Mouse (Mus musculus): ENCODE measurements around the gene Gpatch4. TPM values are rescaled to one million over a fixed set of nuclear protein-coding genes. Genes with fewer than 3 reads are reported as not detected.

The Gpatch4 gene
- total and polyA plus RNA-seq, 3 experiments, result 21.6 to 128 (median 49.1) TPM

- Histone ChIP-seq H3K27ac (ENCODE audit: insufficient read depth, low read depth) (no peak overlapping the region), H3K4me2 (ENCODE audit: insufficient read depth, low read depth, poor library complexity, severe bottlenecking) (no peak overlapping the region), H3K27me3 (replicated peaks) (no peaks in the 10 kb centered on the region), H3K36me3 (replicated peaks in 1 of 2; ENCODE audit: control insufficient read depth in 1 of 2, insufficient read depth in 1 of 2, low read length in 1 of 2) (peaks cover 32 to 70% of the 10 kb centered on the region in 2 experiments), H3K79me2 (replicated peaks; ENCODE audit: control insufficient read depth, extremely low read depth, insufficient read depth, poor library complexity, severe bottlenecking) (no peaks in the 10 kb centered on the region), H3K4me3 (replicated peaks in 1 of 3; ENCODE audit: low read depth in 2 of 3, low read length in 2 of 3, poor library complexity in 1 of 3) (no peak overlapping the region), H3K9me3 (replicated peaks; ENCODE audit: low read length) (no peaks in the 10 kb centered on the region), H3K9ac (ENCODE audit: insufficient read depth, low read depth) (no peak overlapping the region), H3K4me1 (ENCODE audit: control insufficient read depth in 1 of 2, insufficient read depth in 2 of 2) (peaks cover 10 to 35% of the 10 kb centered on the region in 2 experiments)
- TF ChIP-seq MYC (IDR thresholded peaks at IDR 0.05; ENCODE audit: low read depth, low read length) (peak; percentile 97), ZNF384 (IDR thresholded peaks at IDR 0.05; ENCODE audit: low read depth, low read length) (peak; percentile 68), JUN (IDR thresholded peaks at IDR 0.05; ENCODE audit: insufficient read depth, low read depth, low read length) (no peak), TCF12 (IDR thresholded peaks at IDR 0.05; ENCODE audit: low read depth, low read length) (no peak), ZC3H11A (IDR thresholded peaks at IDR 0.05; ENCODE audit: low read depth, low read length) (peak; percentile 31; the same call in 1 of the 2 replicates), USF1 (IDR thresholded peaks at IDR 0.05; ENCODE audit: low read depth, low read length) (no peak), USF2 (conservative IDR thresholded peaks at IDR 0.05; ENCODE audit: low read depth, low read length) (no peak), SMC3 (IDR thresholded peaks at IDR 0.05; ENCODE audit: low read depth, low read length) (peak; percentile 83), RAD21 (IDR thresholded peaks at IDR 0.05; ENCODE audit: low read depth, low read length) (peak; percentile 70), SIN3A (IDR thresholded peaks at IDR 0.05; ENCODE audit: low read length) (no peak), ELF1 (IDR thresholded peaks at IDR 0.05; ENCODE audit: low read depth, low read length) (no peak), CTCF (conservative IDR thresholded peaks at IDR 0.05 in 1 of 2, IDR thresholded peaks at IDR 0.05 in 1 of 2; ENCODE audit: low read depth in 2 of 2, low read length in 2 of 2) (peak; percentile 70 to 90), ZMIZ1 (IDR thresholded peaks at IDR 0.05; ENCODE audit: low read depth, low read length) (no peak), IRF4 (IDR thresholded peaks at IDR 0.05; ENCODE audit: low read depth, low read length) (no peak)
- in situ Hi-C loops (cut with MboI; ENCODE audit: low pct_ligation_motif_present, low pct_unique_long_range_greater_than_20kb, low sequenced_read_pairs), result loop anchor here (5.0 kb wide), 2 partner anchors 45 to 80 kb away; no protein-coding TSS in a partner anchor
- peak; percentile 45 for DNase-seq (ENCODE audit: extremely low read depth)
- dilution Hi-C loops (cut with MboI; ENCODE audit: extremely low pct_ligation_motif_present, extremely low pct_unique_long_range_greater_than_20kb, low sequenced_read_pairs), result no loop called here
Measured at GRCm38 (mm10) chr3:88087688-88088087, 44.8 kb downstream of the Gpatch4 start.

GRCm38 (mm10) chr3:88090106-88090505 lies 47.2 kb downstream of the Gpatch4 start:
- Histone ChIP-seq H3K27me3 (replicated peaks) (no peaks in the 10 kb centered on the region), H3K4me3 (replicated peaks in 1 of 3; ENCODE audit: low read depth in 2 of 3, low read length in 2 of 3, poor library complexity in 1 of 3) (no peak overlapping the region), H3K79me2 (replicated peaks; ENCODE audit: control insufficient read depth, extremely low read depth, insufficient read depth, poor library complexity, severe bottlenecking) (no peaks in the 10 kb centered on the region), H3K27ac (ENCODE audit: insufficient read depth, low read depth) (no peak overlapping the region), H3K4me1 (ENCODE audit: control insufficient read depth in 1 of 2, insufficient read depth in 2 of 2) (peaks cover 3 to 14% of the 10 kb centered on the region in 2 experiments; a peak in 3 of 4 replicates), H3K4me2 (ENCODE audit: insufficient read depth, low read depth, poor library complexity, severe bottlenecking) (no peak overlapping the region), H3K9me3 (replicated peaks; ENCODE audit: low read length) (no peaks in the 10 kb centered on the region), H3K9ac (ENCODE audit: insufficient read depth, low read depth) (no peak overlapping the region), H3K36me3 (replicated peaks in 1 of 2; ENCODE audit: control insufficient read depth in 1 of 2, insufficient read depth in 1 of 2, low read length in 1 of 2) (peaks cover 41 to 84% of the 10 kb centered on the region in 2 experiments)
- TF ChIP-seq MAFK (IDR thresholded peaks at IDR 0.05; ENCODE audit: insufficient replicate concordance, low read length), result no peak
- no peak for TF ChIP-seq ZNF384 (IDR thresholded peaks at IDR 0.05; ENCODE audit: low read depth, low read length)
- no peak for TF ChIP-seq GABPA (IDR thresholded peaks at IDR 0.05; ENCODE audit: insufficient replicate concordance, low read depth, low read length)
- TF ChIP-seq PAX5 (IDR thresholded peaks at IDR 0.05; ENCODE audit: low read length), result no peak
- TF ChIP-seq MAZ (IDR thresholded peaks at IDR 0.05; ENCODE audit: low read depth, low read length), result no peak
- no peak for TF ChIP-seq ETS1 (conservative IDR thresholded peaks at IDR 0.05; ENCODE audit: low read depth, low read length)
- no peak for TF ChIP-seq HCFC1 (IDR thresholded peaks at IDR 0.05; ENCODE audit: low read depth, low read length)
- no peak for DNase-seq (ENCODE audit: extremely low read depth)
- dilution Hi-C loops (cut with MboI; ENCODE audit: extremely low pct_ligation_motif_present, extremely low pct_unique_long_range_greater_than_20kb, low sequenced_read_pairs) (no loop called here), in situ Hi-C loops (cut with MboI; ENCODE audit: low pct_ligation_motif_present, low pct_unique_long_range_greater_than_20kb, low sequenced_read_pairs) (no loop called here)
